Mouse (Mus musculus): ENCODE data around the gene Lef1.

Gene Lef1

GRCm38 (mm10) chr3:131110191-131111150 is at the start of gene Lef1:
TSS of gene Lef1 (plus strand) at chr3:131110471.
- peak; percentile 39 for DNase-seq (ENCODE audit: low spot score)

DNA sequence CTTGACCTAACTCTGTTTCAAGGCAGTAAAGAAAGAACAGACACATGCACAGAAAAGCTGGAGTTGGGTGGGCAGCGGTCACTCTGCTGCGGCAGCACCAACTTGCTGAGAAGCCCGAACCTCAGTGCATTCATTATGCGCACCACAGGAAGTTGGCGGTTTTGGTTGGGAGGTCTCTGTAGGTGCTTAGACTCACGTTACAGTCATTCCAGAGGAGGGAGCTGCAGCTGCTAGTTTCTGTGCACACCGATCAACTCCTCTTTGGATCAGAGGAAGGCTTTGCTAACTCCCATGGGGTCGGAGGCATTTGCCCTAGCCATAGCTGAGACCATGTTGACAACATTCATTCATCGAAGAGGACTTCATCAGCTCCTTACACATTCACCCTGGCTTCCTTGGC is 45.3 kb upstream of the Lef1 start:
- no peak for DNase-seq (ENCODE audit: low spot score)

DNA sequence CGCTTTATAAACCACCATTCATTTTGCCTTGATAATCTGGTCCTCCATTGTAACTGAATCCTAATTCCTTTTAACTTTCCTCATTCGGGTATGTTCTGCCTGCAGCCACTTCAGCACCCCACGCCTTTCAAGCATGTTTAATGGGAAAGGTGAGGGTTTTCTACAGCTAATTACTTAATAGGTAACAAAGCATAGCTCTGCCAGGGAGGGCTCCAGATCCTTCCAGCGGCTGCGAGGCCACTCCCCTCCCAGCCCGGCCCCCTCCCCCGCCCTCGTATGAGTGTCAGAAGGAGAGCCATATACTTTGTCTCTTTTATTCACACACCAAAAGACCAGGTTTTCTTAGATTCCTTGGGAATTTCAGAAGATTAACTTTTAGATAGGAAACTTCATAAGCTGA is 44.1 kb upstream of the Lef1 start:
- DNase-seq (ENCODE audit: low spot score) = no peak

DNA sequence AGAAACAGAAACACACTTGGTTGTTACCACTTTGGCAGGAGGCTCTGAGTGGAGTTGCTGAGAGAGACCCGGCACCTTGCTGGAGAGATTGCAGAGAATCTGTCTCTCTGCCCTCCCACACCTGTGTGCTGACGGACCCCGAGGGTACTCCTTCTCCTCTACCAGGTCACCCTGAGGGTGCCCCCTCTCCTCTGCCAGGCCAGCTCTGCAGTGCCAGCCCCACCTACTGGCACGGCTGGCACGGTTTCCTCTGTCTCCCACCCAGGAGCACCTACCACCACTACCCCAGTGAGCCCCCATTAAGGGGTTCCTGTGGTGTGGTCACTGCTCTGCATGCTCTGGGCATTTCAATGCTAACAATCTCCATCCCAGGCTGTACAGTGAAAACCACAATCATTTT is 42.3 kb upstream of the Lef1 start:
- no peak for DNase-seq (ENCODE audit: low spot score)

DNA sequence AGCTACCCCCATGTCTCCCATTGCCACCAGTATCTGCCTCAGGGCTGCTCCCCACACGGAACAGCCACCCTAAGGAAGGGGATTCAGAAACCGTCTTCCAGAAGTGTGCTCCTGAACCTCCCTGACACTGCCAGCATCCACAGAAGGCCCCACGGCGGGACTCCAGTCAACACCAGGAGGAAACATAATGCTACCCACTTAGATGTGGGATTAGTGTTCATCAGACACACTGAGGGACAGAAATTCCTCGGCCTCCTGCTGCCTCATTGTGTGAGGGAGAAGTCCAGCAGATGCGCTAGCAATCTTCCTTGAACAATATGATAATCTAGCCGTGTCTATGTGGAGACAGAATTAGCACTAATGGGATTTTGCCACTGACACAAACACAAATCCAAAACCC is 40.1 kb upstream of the Lef1 start:
- DNase-seq (ENCODE audit: low spot score) = no peak

GRCm38 (mm10) chr3:131072661-131073060 is 37.6 kb upstream of the Lef1 start:
- no peak for DNase-seq (ENCODE audit: low spot score)

DNA sequence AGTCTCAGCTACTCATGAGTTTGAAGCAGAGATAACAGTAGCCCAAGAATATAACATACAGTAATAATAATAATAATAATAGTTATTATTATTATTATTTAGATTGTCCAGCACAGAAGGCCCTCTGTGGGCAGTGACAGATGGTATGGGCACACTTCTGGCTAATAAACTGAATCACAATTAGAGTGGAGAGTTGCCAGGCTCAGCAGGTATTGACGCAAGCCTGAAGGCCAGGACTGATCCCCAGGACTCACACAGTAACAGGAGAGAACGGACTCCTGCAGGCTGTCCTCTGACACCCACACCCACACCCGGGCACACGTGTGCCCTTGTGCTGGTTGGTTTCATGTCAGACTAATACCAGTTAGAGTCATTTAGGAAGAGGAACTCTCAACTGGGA is 36.3 kb upstream of the Lef1 start:
- DNase-seq (ENCODE audit: low spot score) = no peak

GRCm38 (mm10) chr3:131078041-131078621 is 32.1 kb upstream of the Lef1 start:
- no peak for DNase-seq (ENCODE audit: low spot score)

DNA sequence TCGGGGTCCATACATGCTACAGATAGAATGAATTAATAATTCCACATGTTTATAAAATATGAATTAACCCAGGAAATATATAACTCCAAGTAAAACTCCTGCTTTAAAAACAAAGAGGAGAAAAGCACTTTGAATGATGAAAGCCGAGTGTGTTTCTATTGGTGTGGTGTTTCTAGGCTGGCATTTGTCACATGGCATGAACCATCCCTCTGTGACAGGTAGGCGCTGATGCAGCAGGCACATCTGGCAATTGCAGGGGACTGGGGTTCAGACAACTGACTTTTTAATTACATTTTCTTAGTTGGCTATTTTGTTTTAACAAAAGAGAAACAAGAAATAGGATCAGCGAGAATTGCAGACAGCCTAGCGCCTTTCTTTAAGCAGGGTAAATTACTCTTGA is 31.6 kb upstream of the Lef1 start:
- no peak for DNase-seq (ENCODE audit: low spot score)

- DNase-seq (ENCODE audit: low spot score) = no peak
Observed at GRCm38 (mm10) chr3:131083722-131084121, 26.5 kb upstream of the Lef1 start.

DNA sequence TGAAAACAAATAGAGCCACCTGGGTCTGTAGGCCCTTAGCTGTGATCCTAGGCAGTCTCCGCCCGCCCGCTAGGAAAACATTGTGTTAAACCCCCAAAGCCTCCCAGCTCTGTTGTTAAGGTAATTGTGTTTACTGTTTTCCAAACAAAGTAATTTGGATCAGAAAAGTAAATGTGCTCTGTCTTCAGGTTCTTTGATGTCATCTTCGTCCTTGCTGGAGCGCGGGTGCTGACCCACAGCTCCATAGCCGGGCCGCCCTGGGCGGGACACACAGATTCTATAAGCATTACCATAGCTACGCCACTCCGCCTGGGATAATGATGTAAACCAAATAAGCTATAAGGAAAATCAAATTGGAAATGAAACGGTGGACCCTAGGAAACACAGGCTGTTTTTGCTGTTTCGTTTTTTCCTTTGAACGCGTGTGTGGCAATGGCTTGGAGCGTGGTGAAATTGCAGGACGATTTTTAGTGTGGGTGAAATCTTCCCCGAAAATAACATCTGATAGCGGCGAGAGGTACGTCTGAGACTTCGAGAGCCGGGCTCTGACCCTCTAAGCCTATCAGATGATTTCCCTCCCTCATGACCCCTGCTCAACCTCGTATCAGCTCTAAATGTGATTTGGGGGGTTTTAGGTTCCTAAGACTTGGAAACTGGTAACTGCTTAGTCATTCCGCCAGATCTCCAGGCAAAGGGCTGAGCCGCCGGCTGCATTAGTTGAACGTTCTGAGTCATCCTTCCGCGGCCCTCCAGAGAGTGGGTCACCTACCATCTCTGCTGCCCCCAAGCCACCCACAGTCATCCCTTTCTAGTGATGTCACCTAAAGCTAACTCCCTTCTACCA is 25.3 kb upstream of the Lef1 start:
- no peak for DNase-seq (ENCODE audit: low spot score)

- no peak for DNase-seq (ENCODE audit: low spot score)
Observed at GRCm38 (mm10) chr3:131085978-131086377, 24.3 kb upstream of the Lef1 start.

GRCm38 (mm10) chr3:131089721-131090120 is 20.6 kb upstream of the Lef1 start:
- no peak for DNase-seq (ENCODE audit: low spot score)

GRCm38 (mm10) chr3:131092113-131092512 is 18.2 kb upstream of the Lef1 start:
- DNase-seq (ENCODE audit: low spot score) = no peak

DNA sequence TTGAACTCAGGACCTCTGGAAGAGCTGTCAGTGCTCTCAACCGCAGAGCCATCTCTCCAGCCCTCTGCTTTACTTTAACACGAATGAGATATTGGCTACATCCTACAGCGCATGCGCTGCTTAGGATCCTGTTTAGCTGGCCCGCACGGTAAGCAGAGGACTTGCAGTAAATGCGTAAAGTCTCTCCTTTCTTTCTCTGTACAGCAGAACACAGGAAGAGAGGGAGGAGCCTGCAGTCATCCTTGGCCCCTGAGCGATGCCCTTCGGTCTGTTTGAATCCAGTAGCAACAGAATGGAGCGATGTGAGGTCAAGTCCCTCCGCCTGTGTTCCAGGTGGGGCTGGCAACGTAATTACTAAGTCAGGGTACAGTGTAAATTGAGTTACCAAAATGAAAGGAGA is 16.5 kb upstream of the Lef1 start:
- DNase-seq (ENCODE audit: low spot score) = no peak

DNA sequence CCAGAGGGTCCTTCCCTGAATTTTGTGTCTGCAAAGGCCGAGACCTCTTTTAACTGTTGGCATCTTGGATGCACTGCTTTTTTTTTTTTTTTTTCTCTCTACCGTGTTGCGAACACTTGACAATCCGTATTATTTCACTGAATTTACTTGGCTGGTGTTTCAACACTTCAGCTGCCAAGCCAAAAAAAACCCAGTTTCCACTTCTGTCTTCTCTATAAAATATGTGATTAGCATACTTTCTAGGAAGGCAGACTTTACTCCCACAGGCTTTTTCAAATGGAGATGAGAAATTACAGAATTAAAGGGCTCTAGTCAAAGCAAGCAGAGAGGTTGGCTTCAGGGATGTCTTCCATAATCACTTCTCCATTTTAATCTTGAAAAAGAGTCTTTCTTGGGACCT is 14.2 kb upstream of the Lef1 start:
- DNase-seq (ENCODE audit: low spot score) = no peak

DNA sequence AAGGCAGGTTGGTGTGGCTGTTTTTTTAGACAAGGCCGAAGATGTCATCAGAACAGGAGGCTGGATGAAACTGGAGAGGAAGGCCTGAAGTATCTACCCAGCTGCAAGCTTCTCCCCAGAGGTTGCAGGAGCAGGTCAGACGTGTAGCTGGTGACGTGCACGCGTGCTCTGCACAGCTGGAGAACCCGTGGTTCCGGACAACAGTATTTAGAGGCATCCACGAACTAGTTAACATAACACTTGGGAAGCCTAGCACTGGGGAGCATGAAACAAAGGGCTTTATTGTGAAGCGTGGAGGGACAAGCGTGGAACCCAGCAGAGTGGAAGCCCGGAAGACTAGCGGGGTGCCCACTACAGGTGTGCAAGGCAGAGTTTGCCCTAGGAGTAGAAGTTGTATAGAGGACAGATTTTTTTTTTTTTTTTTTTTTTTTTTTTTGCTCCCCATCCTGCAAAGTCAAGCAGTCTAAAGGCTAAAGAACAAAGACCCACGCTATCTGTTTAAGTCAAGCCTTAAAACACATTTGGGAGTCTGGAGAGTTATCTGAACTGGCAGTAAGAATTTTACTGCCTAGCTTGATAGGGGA is 8.0 kb upstream of the Lef1 start:
- DNase-seq (ENCODE audit: low spot score) = no peak

DNA sequence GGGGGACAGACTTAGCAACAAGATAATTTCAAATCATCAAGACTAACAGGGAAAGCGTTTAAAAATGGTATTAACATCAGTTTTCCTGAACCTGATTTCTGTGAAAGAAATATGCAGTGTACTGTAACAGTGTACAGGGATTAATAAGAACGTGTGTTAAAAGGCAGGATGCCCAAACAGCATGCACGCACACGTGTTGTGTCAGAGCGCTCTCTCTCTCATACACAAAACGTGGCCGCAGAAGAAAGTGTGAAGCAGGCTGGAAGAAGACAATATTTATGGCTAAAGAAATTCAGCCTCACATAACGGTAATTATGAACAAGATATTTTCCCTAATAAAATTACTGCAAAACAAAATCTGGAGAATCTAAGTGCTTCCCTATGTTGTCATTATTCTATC is 4.9 kb upstream of the Lef1 start:
- DNase-seq (ENCODE audit: low spot score) = no peak

DNA sequence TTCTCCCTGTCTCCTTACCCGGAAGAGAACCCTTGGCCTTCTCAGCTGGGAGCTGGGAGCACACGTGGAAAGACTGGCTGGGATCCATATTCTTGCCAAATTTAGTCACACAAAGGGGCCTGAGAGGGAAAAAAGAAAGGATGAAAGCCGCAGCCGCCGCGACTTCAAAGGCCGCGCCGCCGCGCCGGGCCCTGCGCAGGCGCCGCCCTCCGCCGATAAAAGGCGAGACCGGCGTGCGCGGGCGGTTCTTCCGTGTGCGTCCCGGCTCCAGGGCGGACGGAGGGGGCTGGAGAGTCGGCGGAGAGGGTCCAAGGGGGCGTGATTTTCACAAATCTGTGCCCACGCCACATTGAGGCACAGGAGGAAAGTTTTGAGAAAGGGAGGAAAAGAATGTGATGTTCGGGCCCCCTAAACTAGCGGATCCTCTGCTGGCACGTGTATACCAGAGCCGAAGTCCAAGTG is 4.3 kb upstream of the Lef1 start:
- peak; percentile 33 for DNase-seq (ENCODE audit: low spot score)

DNA sequence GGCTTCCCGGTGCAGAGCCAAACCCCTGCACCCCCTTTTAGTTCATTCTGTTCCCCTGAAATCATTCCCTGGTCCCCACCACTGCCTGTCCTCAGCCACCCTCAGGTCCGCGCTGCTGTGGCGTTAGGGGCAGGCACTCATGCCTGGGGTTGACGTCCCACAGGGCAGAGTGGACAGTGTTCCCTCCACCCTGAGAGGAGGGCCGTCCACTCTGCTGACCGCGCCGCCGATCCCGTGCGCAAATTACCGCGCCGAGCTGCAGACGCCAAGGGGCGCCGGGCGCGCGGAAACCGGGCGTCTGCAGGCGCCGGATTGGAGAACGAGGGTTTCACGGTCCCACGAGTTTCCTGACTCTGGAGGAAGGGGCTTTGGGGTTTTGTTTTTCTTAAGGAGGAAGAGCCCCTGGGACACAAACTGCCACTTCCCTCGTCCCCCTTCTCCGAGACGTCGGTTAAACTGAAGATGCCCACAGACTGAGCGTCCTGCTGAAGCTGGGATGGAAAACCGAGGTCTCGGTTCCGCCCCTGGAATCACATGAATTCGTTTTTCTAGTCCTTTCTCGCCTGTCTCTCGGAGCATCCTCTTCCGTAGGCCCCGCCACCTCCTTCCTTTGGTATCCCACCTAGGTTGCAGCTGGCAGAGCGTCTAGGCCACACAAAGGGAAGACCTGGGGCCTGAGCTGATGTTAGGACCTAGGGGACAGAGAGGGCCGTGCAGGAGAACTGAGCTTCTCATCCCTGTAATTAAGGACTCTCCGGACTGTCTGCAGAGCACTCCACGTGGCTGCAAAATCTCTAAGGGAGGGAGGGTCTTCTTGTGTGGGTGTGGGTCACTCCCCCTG is 3.6 kb upstream of the Lef1 start:
- DNase-seq (ENCODE audit: low spot score) = no peak
